Mouse (Mus musculus): ENCODE measurements around the gene Ppp1r12b.

Gene Ppp1r12b

DNA sequence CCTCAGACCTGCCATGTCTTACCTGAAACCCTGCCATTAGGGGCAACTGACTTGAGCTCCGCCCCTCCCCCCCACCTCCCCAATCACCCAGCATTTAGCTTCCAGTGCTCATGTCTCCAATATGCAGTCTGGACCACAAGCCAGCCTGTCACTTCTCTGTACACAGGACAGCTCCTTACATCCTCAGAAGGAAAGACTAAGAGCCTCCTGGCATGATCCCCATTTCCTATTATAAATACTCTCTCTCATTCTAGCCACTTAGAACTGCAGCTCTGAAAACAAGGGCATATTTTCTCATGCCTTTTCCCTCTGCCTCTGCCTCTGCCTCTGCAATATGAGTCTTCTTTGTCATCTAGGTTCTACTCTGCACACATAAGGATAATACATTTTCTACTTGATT, 159.7 kb downstream of the Ppp1r12b start:
- no peak for DNase-seq (ENCODE audit: low spot score)

DNA sequence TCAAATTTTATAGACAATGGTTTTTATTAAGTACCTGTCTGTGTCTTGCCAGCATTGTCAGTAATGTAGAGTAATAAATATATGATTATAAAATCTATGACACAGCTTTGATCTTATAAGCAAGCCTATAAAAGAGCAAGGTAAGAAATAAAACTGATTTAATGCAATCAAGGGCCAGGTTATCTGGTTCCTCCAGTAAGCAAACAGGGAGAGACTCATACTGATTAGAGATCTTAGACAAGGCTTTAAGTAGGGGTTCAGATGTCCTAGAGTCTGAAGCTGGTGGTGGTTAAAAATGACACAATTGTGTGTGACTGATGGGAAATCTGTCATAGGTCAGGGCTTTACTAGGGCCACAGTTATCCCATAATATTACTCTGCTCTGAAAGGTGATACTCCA, 164.3 kb downstream of the Ppp1r12b start:
- no peak for DNase-seq (ENCODE audit: low spot score)

DNA sequence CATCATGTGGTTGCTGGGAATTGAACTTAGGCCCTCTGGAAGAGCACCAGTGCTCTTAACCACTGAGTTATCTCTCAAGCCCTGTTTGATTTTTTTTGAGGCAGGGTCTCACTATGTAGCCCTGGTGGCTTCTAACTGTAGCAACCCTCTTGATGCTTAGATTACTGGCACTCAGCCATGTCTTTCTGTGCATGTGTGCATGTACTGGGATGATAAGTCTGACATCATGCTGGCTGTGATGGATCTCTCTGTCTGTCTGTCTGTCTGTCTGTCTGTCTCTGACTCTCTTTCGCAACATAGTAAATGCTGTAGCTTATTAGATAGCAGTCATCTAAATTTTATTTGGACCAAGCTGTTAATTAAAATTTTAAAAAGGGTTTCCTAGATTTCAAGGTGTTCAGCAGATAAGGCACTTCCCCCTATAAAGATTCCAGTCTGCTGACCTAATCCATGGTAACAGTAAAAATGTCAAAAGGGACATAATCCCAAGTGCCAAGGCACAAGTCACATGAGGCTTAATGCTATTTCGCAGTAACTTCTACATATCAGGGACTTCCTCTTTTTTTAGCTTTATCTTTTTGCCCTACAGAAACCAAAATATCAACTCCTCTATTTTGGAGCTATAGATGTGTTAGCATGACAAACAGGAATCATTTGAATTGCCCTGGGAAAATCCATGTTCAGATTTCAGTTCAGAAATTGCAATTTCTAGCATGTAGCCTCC, 164.9 kb downstream of the Ppp1r12b start:
- no peak for DNase-seq (ENCODE audit: low spot score)

DNA sequence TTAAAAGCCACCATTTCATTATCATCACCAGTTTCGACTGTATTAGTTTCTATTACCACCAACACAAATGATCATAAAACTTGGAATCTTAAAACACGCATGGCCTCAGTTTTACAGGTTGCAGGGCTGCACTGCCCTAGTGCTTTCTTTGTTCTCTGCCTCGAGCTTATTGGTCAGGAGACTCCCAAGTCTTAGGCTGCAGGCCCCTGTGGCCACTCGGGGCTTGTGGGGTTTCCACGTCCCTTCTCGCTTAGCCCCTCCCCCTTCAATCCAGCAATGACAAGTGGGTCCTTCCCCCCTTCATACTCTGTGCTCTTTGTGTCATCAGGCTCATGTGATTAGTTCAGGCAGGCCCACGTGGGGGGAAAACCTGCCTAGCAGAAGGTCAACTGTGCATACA, 167.6 kb downstream of the Ppp1r12b start:
- no peak for DNase-seq (ENCODE audit: low spot score)

DNA sequence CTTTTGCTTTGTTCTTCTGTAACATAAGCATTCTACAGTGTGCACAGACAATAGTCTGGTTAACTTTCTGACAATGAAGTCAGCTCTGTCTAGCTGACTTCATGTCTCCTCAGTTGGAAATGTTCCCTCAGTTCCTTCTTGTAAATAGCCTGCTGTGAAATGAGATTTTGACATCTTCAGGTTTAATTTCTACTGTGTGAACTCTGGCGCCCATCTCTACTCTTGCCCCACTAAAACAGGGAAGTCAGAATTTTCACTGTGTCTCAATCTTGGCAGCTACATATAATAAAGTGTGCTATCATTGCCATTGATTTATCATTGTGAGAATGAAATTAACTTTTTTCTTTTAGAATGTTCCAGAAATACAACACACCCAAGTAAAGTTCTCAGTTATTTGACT, 170.8 kb downstream of the Ppp1r12b start:
- no peak for DNase-seq (ENCODE audit: low spot score)

DNA sequence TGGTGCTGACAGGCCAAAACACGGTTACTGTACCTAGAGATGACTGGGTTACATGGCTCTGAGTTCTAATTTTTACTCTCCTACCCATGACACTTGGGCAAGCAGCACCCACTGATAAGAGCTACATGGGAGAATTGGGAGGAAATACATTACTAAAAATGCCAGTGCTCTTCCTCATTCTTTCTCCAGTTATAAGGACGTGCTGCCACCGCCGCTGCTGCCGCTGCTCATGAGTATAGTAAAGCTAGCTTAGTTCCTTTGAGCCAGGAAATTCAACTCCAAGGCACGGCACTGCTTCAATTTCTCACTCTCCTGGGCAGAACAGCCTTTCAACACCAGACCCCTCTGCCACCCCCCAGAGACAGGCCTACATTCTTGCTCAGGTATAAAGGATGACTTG, 171.3 kb downstream of the Ppp1r12b start:
- no peak for DNase-seq (ENCODE audit: low spot score)

DNA sequence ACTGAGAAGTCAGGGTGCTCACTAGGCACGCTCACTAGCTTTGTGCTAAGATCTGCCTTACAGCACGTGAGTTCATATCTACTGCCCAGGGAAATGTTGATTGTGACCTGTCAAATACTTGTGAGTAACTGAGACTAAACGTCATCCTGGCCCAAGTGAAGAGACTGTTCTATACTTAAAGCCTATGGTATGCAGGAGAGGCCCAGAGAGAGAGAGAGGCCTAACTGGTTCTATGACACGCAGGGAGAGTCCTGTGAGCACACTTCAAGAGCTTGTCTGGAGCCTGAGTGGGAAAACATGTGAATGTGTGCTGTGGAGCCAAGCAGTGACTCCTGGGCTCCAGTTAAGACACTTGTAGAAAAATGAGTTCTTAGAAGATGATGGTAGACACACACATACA, 171.8 kb downstream of the Ppp1r12b start:
- DNase-seq (ENCODE audit: low spot score) = no peak

DNA sequence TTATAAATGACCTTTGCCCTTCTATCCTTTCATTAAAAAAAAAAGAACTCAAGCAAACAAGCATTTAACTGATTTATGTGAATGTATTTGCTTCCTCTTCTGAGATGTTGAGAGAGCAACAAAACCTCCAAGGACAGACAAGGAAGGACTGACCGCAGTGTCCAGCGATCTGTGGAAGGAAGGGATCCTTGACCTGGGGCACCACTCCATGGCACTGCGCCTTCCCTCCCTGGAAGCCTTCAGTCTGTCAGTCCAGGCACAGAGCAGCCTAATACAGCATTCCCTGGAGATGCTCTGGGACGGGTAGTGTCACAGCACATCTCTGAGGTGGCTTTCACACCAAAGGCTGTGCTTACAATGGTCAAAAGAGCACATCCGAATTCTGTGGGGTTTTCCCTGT, 172.9 kb downstream of the Ppp1r12b start:
- DNase-seq (ENCODE audit: low spot score) = no peak

DNA sequence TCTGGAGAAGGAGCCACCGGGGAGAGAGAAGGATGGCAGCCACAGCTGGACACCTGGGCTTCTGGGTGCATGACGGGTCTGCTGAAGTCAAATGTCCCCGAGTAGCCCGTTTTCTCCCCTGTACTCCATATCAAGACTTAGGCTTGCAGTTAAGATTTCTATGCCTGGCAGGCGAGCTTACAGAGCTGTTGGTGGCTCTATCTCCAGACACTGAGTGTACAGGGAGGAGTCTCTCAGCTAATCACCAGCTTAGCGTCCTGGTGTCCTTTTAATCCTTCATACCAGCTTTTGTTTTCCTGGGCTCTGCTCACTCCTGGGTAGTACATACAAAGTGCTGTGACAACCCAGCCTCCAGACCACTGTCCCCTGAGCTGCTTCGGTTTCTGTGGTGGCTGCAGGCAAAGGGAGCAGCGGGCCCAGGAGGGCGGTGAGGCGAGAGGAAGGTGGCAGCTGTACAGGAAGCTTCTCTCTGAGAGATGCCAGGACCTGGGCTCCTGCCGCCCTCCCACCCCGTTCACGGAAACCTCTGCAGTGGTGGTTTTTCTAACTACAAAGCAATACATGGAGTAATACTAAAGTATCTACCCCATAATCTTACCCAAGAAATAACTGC, 177.7 kb downstream of the Ppp1r12b start:
- no peak for DNase-seq (ENCODE audit: low spot score)

DNA sequence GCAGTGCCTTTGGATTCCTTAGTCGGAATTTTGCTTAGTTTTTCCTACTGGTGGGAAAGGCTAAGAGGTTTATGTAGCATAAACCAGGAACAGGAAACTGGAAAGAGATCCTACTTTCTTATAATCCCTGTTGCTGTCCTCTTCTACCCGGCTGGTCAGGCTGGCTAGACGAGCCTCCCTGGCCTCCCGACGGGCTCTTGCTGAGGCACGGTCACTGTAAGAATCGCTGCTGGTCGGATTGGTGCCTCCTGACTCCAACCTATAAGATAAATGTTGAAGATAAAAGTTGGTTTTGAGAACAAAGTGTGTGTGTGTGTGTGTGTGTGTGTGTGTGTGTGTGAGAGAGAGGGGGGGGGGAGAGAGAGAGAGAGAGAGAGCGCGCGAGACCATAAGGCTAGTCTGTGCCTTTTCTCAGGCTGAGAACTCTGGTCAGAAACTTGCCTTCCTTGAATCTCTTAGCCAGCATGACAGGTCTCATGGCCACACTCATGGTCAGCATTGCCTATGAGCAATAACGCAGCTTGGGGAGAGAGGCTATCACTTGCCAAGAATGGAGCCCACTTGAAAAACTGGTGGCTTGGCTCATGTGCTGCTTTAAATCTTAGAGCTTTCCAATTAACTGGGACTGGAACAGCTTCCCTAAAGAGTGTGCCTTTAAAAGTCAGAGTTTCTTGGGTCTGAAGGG, 178.4 kb downstream of the Ppp1r12b start:
- DNase-seq (ENCODE audit: low spot score) = no peak

DNA sequence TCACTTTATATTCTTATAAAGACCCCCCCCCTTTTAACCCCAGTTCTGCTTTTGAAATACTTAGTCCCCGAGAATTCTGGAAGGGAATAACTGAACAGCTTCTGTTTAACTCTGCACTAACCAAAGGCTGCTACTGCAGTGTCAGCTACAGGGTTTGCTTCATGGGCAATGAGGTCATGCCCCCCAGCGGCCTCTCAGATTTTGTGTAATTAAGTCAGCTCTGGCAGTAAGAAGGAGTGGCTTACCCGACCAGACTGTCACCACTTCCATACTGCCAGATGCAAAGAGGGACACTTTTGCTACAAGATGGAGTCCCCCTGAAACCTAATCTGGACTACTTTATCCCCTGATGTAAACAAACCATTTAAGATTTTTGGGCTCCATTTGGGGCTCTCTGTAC, 180.1 kb downstream of the Ppp1r12b start:
- DNase-seq (ENCODE audit: low spot score) = no peak

DNA sequence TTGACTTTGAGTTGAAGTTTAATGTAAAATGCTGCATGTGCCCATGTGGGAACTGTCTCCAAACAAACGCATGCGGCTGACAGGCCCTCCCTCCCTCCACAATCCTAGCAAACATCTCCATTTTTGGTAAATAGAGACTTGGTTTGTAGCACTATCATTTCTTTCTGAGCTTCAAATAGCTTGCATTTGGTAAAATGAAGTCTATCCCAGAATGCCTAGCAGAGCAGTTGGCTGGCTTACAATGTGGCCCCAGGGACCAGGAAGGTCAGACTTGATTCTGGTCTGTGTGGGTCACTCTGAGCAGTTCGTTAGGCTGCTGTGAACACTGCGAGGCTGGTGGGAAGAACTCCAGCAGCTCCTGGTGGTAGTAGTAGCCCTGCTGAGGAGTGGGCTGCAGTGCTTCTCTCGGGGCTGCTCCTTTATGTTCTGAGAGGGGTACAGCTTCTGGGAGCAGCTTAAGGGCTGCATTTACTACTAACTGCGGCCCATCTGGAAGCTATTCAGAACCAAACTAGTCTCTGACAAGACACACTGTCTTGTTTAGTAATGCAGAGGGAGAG, 180.9 kb downstream of the Ppp1r12b start:
- no peak for DNase-seq (ENCODE audit: low spot score)

DNA sequence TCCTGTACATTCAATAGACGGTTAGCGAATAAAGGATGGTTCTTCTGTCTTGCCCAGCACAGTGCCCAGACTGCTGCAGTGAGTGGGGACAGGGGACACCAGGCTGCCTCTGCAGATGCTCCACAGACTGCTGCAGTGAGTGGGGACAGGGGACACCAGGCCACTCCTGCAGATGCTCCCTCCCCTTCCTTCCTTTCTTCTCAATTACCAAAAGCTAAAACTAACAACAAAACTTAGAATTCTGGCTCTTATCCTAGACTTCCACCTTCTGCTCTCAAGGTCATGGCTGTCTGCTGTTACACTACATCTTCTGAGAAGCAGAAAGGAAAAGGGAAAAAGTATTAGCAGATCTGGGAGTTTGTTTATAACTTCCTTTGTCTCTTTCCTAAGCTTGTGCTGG, 181.5 kb downstream of the Ppp1r12b start:
- no peak for DNase-seq (ENCODE audit: low spot score)

DNA sequence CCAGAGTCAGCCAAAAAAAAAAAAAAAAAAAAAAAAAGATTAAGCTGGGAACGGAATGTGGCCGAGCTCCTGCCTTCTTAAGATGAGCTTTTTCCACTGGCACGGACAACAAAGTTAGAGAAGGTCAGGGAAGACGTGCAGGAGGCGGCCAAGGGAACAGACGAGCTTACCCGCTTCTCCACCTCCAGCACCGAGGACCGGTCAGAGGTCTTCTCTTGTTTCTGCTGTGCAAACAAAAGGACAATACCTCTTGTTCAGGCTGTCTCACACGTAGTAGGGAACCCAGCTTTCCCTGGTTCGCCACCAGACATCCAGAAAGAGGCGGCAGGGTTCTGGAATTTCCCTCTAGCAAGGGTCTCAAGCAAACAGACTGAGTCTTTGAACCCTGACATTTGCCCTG, 182.5 kb downstream of the Ppp1r12b start:
- no peak for DNase-seq (ENCODE audit: low spot score)

DNA sequence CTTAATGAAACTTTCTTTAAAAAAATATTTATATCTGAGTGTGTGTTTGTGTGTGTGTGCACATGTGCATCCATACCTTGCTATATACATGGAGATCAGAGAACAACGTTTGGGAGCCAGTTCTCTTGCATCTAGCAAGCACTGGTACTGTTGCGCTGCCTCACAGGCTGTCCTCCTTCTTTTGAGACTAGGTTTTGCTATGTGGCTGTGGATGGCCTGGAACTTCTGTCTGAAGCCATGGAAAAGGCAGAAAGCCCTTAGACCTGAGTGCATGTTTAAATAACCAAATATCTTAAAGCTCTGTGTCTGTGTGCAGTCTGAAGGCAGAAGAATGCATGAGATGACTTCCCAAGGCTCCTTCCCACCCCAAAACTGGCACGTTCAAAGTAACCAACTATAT, 182.9 kb downstream of the Ppp1r12b start:
- DNase-seq (ENCODE audit: low spot score) = no peak

DNA sequence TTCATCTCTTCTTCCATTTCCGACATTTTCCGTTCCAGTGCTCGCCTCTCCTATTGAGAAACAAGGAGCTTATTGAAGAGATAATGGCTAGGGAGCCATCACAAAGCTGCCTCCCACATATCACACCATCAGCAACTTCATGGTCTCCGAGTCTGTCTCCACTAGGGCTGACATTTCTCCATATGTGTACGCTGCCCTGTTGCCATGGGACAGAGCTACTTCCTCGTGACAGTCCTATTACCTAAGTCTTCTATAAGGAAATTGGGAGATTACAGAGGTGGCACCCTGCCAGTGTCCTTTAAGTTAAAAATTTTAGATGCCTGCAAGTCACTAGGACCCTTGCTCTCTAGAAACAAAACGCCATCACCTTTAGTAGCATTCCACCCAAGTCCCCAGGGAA, 183.7 kb downstream of the Ppp1r12b start:
- no peak for DNase-seq (ENCODE audit: low spot score)

DNA sequence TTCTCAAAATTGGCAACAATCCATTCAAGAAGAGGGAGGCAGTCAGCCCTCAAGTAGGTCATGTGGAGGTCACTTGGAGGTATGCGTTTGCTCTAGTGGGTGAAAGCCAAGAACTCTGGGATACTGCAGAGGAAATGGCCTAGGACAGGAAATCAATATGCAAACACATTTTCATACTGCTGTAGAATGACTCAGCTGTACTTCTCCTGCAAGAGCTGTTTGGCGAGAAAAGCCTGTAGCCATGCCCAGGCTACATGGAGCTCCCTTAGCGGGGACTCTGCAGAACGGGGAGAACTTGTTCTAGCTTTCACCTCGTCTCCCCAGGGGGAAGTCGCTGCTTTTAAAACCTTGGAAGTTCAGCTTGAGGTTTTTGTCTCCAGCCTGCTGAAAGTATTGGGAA, 184.4 kb downstream of the Ppp1r12b start:
- no peak for DNase-seq (ENCODE audit: low spot score)

DNA sequence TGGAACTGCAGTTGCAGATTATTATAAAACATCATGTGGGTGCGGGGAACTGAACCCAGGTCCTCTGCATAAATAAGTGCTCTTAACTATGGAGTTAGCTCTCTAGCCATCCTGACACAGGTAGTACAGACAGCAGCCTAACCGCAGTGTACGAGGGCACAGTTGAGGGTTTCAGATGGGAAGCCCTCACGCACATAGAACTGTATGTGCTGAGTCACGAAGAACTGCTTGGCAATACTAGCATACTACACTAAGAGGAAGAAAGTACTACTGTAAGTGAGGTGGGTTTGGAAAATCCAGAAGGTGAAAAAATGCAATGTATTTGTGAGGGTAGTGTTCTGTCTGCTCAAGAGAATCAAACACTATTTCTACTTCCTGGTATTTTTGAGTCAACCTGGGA, 185.4 kb downstream of the Ppp1r12b start:
- no peak for DNase-seq (ENCODE audit: low spot score)

DNA sequence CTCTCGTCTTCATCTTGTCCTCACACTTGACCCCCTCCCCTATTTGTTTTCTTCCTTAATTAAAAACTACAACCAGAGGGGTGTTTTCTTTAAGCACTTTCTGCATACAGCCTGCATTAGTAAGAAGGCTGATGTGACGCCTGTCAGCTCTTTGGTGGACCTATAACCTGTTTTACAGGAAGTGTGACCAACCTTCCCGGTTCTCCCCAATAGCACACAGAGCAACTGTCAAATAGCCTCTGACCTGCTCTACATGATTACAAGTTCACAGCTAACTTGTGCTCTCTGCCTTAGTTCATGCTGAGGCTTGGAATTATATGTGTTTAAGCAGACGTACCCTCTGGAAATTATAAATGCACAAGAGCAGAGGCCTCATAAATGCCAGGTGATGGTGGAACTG, 189.3 kb downstream of the Ppp1r12b start:
- DNase-seq (ENCODE audit: low spot score) = no peak

DNA sequence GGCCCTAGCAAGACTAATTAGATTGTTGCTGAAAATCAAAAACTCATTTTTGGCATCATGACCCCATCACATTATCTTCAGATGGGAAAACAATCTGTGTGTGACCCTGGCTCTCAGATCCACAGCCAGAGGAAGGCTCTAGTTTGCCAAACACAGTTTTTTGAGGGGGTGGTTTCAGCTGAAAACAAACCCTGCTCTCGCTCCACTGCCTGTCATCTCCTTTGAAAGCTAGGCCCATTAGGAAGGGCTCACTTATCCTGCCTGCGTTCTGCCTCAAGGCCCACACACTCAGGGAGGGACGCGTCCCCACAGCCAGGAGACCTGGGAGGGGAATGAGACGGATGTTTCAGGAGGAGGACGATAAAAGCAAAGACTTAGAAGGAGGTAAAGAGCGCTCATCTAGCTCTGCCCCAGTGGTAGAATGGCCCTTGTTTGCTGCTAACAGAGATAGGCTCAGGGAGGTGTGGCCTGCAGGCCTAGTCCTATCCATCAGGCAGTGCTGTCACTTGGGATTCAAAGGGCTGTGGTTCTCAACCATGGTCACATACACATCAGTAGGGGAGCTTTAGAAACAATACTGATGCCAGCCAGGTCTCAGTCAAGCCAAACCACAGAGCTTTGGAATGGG, 190.8 kb downstream of the Ppp1r12b start:
- no peak for DNase-seq (ENCODE audit: low spot score)

DNA sequence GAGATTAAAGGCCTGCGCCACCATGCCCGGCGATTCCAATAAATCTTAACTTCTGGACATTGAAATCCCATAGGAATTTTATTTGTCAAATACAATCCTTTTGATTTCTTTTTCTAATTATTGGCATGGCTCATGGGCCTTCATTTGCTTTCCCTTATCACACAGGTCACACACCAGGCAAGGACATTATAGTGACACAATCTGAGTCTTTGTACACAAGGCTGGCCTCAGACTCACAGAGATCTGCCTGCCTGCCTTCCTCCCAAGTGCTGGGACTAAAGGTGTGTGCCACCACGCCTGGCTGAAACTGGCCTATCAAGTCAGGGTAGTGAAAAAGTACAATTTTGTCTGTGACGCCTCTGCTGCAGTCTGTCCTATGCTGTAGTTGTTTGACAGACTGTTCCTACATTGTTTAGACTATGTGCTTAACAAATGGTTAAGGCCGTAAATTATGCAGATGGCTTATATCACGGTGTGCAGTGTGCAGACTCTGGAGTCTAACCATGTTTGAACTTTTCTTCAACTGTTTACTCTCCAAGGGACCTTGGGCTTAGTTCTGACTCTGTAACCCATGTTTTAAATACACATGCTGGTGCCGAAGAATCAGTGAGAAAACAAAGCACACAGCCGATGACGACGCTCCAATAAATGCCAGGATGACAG, 191.8 kb downstream of the Ppp1r12b start:
- DNase-seq (ENCODE audit: low spot score) = no peak

DNA sequence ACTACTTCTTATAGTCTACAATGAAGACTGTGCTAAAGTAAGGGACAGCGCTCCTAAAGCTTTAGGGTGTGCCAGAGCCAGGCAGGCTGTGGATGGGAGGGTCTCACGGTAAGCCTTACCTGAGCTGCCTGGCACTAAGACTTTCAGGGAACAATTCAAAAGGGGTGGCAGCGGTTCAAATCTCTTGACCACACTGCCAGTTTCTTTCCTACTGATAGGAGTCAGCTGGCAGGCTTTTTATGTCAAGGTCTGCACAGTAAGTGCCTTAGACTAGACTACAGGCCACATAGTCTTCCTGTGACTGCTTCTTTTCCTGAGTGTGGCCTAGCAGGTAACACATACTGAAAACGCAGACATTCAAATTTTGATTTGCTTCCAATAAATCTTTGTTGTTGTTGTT, 192.5 kb downstream of the Ppp1r12b start:
- no peak for DNase-seq (ENCODE audit: low spot score)
